Mouse (Mus musculus) hindbrain, postnatal 0 days (tissue): ENCODE measurements around the gene Fads3. TPM values are rescaled to one million over a fixed set of nuclear protein-coding genes. Genes with fewer than 3 reads are reported as not detected.

Source experiments
- ATAC-seq: fragments of 200-750 bp; cut with Nextera tagmentation; 2 replicates; pipeline ENCODE4 v1.8.0; 2017; ENCODE audit warnings: mild to moderate bottlenecking, moderate TSS enrichment, moderate library complexity
- DNase-seq: peaks from one replicate; pipeline ENCODE4 v3.0.0-alpha.2; 2015; ENCODE audit warnings: low spot score
- H3K27ac ChIP-seq: fragments of 300-500 bp; sonication (generic); 2 replicates; pipeline ENCODE4 v1.5.1; 2014; ENCODE audit warnings: mild to moderate bottlenecking
- H3K27me3 ChIP-seq: fragments of 300-500 bp; sonication (generic); 2 replicates; pipeline ENCODE4 v1.6.1; 2014; ENCODE audit warnings: low read length, mixed read lengths; ENCODE audit not compliant: insufficient read depth
- H3K36me3 ChIP-seq: fragments of 300-500 bp; sonication (generic); 2 replicates; pipeline ENCODE4 v1.6.1; 2014; ENCODE audit warnings: low read length, mixed read lengths; ENCODE audit not compliant: insufficient read depth
- H3K4me1 ChIP-seq: fragments of 300-500 bp; sonication (generic); 2 replicates; pipeline ENCODE4 v1.6.1; 2014; ENCODE audit warnings: antibody characterized with exemption, low read length, mixed read lengths; ENCODE audit not compliant: insufficient read depth
- H3K4me2 ChIP-seq: fragments of 300-500 bp; sonication (generic); 2 replicates; pipeline ENCODE4 v1.6.1; 2014; ENCODE audit warnings: low read depth, mild to moderate bottlenecking, low read length, moderate library complexity, mixed read lengths
- H3K4me3 ChIP-seq: fragments of 300-500 bp; sonication (generic); 2 replicates; pipeline ENCODE4 v1.5.1; 2014; ENCODE audit warnings: low read length
- H3K9ac ChIP-seq: fragments of 300-500 bp; sonication (generic); replicated peaks from 2 replicates; pipeline ENCODE4 v1.6.1; 2014; ENCODE audit warnings: mild to moderate bottlenecking, low read length, moderate library complexity, mixed read lengths
- H3K9me3 ChIP-seq: fragments of 300-500 bp; sonication (generic); 2 replicates; pipeline ENCODE4 v1.6.1; 2016; ENCODE audit warnings: low read length, mixed read lengths
- CTCF ChIP-seq: IDR thresholded peaks from 2 replicates; pipeline ENCODE4 v1.5.1; 2016; ENCODE audit warnings: antibody characterized with exemption, control low read depth, low read depth
- WGBS: fragments of 180-500 bp; shearing (Covaris S2); extraction: QIAGEN DNeasy Blood & Tissue Kit; methylation state at CpG from one replicate; pipeline ENCODE4 v1.1.7; 2014; 5-methylcytosine and 5-hydroxymethylcytosine counted together
- polyA plus RNA-seq: library from polyadenylated mRNA; unstranded; fragments of >200 nt; fragmentation: Nextera tagmentation; extraction: Ambion mirVana; gene quantifications from 2 replicates; pipeline ENCODE4 v1.2.1, GENCODE M21; 2015
- total RNA-seq: library from RNA; depleted of rRNA; stranded (reverse); fragments of >200 nt; gene quantifications from 2 replicates; pipeline ENCODE4 v1.2.3, GENCODE M21; 2014

Fads3 gene
- total and polyA plus RNA-seq, 2 experiments from 2014 or later, result 37.4 to 59.0 TPM

GRCm38 (mm10) chr19:10055783-10056660 is 14.7 kb downstream of the Fads3 start:
- Histone ChIP-seq H3K9me3 (no peaks in the 10 kb centered on the region), H3K4me3 (no peak overlapping the region), H3K9ac (no peak overlapping the region), H3K27ac (no peak overlapping the region), H3K4me1 (no peaks in the 10 kb centered on the region), H3K4me2 (no peak overlapping the region), H3K36me3 (peaks cover 22% of the 10 kb centered on the region), H3K27me3 (no peaks in the 10 kb centered on the region)
- ATAC-seq (no peak), DNase-seq (no peak)
- TF ChIP-seq CTCF, result peak; percentile 20; the same call in 1 of the 2 replicates
- WGBS, result 85% methylated on average over 22 of the region's 22 CpGs

DNA sequence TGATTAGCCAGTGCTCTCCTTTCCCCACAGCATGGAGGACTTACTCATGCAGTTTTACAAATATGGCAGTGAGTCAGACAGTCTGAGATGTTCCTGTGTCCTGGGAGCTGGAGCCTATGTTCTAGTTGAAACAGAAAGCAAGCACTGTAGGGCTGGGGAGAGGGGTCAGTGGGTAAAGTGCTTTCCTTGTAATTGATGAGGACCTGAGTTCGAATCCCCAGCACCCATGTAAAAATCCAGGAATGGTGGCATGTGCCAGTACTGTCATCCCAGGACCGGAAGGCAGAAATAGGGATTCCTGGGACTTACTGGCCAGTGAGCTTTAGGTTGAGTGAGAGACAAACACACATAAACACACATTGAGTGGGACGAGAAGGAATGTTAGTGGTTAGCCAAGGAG is 15.3 kb downstream of the Fads3 start:
- TF ChIP-seq CTCF, result no peak
- DNase-seq (no peak), ATAC-seq (no peak)
- 91% methylated on average over 3 of the region's 3 CpGs for WGBS
- H3K9ac ChIP-seq, result no peak overlapping the region
- H3K27me3 ChIP-seq, result no peaks in the 10 kb centered on the region
- H3K4me3 ChIP-seq, result no peak overlapping the region
- H3K27ac ChIP-seq, result no peak overlapping the region
- H3K9me3 ChIP-seq, result no peaks in the 10 kb centered on the region
- H3K4me2 ChIP-seq, result no peak overlapping the region
- no peaks in the 10 kb centered on the region for H3K4me1 ChIP-seq
- peaks cover 22% of the 10 kb centered on the region for H3K36me3 ChIP-seq

GRCm38 (mm10) chr19:10057486-10058351 is 16.4 kb downstream of the Fads3 start:
- TF ChIP-seq CTCF, result no peak
- ATAC-seq (no peak), DNase-seq (no peak)
- Histone ChIP-seq H3K4me2 (no peak overlapping the region), H3K4me3 (no peak overlapping the region), H3K27me3 (no peaks in the 10 kb centered on the region), H3K27ac (no peak overlapping the region), H3K9me3 (no peaks in the 10 kb centered on the region), H3K36me3 (peaks cover 30% of the 10 kb centered on the region), H3K4me1 (no peaks in the 10 kb centered on the region), H3K9ac (no peak overlapping the region)
- WGBS, result 57% methylated on average over 11 of the region's 11 CpGs

- no peak overlapping the region for H3K4me3 ChIP-seq
- no peak overlapping the region for H3K4me2 ChIP-seq
- H3K36me3 ChIP-seq, result peaks cover 32% of the 10 kb centered on the region
- no peak for TF ChIP-seq CTCF
- no peak for DNase-seq
- no peaks in the 10 kb centered on the region for H3K27me3 ChIP-seq
- 88% methylated on average over 1 of the region's 1 CpGs for WGBS
- no peak overlapping the region for H3K27ac ChIP-seq
- ATAC-seq, result no peak
- H3K9ac ChIP-seq, result no peak overlapping the region
- no peaks in the 10 kb centered on the region for H3K4me1 ChIP-seq
- no peaks in the 10 kb centered on the region for H3K9me3 ChIP-seq
Observed at GRCm38 (mm10) chr19:10058352-10058825, 17.0 kb downstream of the Fads3 start.

DNA sequence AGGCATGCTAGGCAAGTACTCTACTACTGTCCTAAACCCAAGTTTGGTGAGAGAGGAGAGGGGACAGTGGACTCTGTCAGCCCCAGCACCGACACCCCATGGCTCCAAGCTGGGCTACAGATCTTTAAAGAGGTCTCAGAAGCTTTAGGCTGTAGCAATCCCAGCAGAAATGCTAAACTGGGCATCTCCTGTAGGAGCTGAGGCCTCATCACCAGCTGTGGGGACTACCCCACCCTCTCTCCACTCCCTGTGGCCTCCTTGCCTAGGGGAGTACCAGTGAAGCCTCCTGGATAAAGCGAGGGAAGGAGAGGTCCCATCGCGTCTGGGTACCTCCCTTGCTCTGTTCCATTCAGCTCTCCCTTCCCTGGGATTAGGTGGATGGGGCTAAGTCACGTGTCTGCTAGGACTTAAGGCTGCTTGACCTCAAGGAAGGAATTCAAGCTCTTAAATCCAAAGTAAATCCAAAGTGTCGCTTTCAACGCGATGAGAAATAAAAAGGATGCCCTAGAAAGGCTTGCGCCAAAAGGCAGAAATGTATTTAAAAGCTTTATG is 17.6 kb downstream of the Fads3 start:
- WGBS, result 59% methylated on average over 9 of the region's 9 CpGs
- no peaks in the 10 kb centered on the region for H3K27me3 ChIP-seq
- DNase-seq, result no peak
- H3K4me1 ChIP-seq, result no peaks in the 10 kb centered on the region
- no peak overlapping the region; the same call in 1 of the 2 replicates for H3K27ac ChIP-seq
- H3K9me3 ChIP-seq, result no peaks in the 10 kb centered on the region
- no peak overlapping the region for H3K4me2 ChIP-seq
- ATAC-seq, result no peak
- no peak overlapping the region for H3K4me3 ChIP-seq
- no peak for TF ChIP-seq CTCF
- H3K36me3 ChIP-seq, result peaks cover 33% of the 10 kb centered on the region
- no peak overlapping the region for H3K9ac ChIP-seq

DNA sequence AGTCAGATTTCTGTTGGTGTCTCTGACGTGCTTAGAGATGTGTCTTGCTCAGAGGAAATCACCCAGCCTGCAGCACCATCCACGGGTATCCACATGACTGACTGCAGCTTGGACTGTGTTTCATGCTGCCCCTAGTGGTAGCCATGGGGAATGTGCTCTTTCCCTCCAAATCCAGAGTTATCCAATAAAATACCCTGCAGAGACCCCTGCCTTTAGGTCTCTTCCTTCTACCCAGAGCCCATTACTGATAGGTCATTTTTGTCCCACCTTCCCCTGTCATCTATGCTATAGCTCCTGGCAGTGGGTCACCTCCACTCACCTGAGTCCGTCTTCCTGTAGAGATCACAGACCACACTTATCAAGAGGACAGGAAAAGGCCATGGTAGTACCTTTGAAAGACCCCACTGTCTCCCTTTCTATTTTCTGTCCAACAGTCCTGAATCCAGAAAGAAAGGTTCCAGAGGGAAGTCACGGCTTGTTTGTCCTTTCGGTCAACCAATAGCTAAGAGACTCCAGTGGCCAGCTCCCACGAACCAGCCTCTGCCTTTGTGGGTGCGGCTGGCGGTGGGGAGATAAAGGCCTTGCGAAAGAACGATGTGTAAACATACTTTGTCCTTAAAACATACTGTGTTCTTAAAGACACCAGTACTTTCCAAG is 18.7 kb downstream of the Fads3 start:
- peak; percentile 84 for DNase-seq
- H3K27ac ChIP-seq, result peak overlapping the region; percentile 49; the same call in 1 of the 2 replicates
- no peaks in the 10 kb centered on the region for H3K4me1 ChIP-seq
- H3K27me3 ChIP-seq, result no peaks in the 10 kb centered on the region
- ATAC-seq, result peak; percentile 71
- no peak overlapping the region for H3K4me3 ChIP-seq
- 57% methylated on average over 10 of the region's 10 CpGs for WGBS
- H3K9ac ChIP-seq, result no peak overlapping the region
- no peak overlapping the region for H3K4me2 ChIP-seq
- TF ChIP-seq CTCF, result peak; percentile 94
- H3K9me3 ChIP-seq, result no peaks in the 10 kb centered on the region
- peaks cover 31% of the 10 kb centered on the region for H3K36me3 ChIP-seq
